Mouse (Mus musculus) cortical plate, adult 2 months (tissue): Measurements from ENCODE around the gene Reck.

Experiments
- CTCF ChIP-seq: fragments of 200-500 bp; IDR thresholded peaks from 2 replicates; pipeline ENCODE4 v1.5.1; 2011; ENCODE audit warnings: mild to moderate bottlenecking, control low read depth, low read length; ENCODE audit not compliant: insufficient read depth; ENCODE audit errors: extremely low read depth
- POLR2A ChIP-seq: fragments of 200-500 bp; IDR thresholded peaks from 2 replicates; pipeline ENCODE4 v1.6.1; 2011; ENCODE audit warnings: mild to moderate bottlenecking, low read length, control low read depth; ENCODE audit not compliant: insufficient read depth; ENCODE audit errors: extremely low read depth

DNA sequence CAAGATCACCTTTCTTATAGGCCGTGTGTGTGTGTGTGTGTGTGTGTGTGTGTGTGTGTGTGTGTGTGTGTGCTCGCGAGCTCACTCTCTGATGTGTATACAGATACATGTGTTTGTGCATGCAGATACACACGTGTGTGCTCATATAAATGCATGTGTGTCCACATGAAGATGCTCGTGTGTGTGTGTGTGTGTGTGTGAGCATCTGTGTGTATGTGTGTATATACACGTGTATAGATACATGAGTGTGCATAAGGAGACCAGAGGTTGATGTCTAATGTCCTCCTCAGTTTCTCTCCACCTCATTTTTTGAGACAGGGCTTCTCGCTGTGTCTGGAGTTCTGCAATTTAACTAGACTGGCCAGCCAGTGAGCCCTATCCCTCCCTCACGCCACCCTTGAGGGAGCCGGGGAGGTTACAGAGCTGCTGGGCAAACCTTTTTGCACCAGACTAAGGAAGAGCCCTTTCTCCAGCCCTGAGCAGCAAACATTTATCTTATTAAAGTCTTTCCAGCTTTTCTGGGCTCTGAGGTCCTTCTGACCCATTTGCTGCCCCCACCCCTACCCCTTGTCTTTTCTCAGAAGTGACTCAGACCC lies 96.3 kb downstream of the Reck start:
- no peak for TF ChIP-seq CTCF
- TF ChIP-seq POLR2A: no peak
